Mouse (Mus musculus): ENCODE data around the gene Uqcr11.

DNA sequence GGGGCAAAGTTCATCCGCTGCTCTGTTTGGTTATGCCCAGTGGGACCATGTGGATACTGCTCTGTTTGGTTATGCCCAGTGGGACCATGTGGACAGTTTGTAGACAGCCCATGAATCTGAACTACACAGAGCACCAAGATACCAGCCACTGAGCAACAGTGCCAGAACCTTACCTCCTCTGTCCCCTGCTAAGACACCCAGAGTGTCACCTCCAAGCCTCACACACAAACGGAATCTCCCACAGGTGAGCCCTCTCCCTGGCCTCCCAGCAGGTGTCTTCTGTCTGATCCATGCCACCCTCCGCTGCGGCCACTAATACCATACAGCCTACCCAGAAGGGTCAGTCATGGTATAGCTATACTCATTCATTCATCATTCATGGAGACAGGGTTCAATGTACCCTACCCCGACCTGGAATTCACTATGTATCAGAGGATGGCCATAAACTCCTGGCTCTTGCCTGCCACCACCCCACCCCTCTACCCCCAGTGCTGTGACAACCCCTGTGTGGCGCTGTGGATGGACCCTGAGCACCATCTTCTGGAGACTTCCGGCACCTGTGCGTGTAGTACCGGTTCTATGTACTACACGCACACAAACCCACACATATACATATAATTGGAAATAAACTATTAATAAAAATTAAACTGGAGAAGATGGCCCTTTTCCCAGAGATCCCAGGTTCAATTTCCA, 1.0 kb downstream of the Uqcr11 start:
- TF ChIP-seq GATA1 (IDR thresholded peaks at IDR 0.05; ENCODE audit: low read length) (no peak), TAL1 (IDR thresholded peaks at IDR 0.05; ENCODE audit: low read length) (no peak)

All from erythroblast, embryonic 14.5 days (primary cell).